Mouse (Mus musculus) adrenal gland, postnatal 4 days (tissue): ENCODE measurements around the gene Slc45a1. TPM values are rescaled to one million over a fixed set of nuclear protein-coding genes. Genes with fewer than 3 reads are reported as not detected.

Source experiments
- DNase-seq, 2 experiments: peaks; one replicate each; pipeline ENCODE4 v3.0.0; 2021 to 2022; ENCODE audit warnings: low spot score in 2 of 2, mixed read lengths in 2 of 2
- total RNA-seq, 2 experiments: library from RNA; stranded (reverse); gene quantifications; 2 replicates each; pipeline ENCODE4 v1.2.3; 2021

Slc45a1 gene
- total RNA-seq, 2 experiments from 2014 or later = 1.5 to 1.7 TPM

DNA sequence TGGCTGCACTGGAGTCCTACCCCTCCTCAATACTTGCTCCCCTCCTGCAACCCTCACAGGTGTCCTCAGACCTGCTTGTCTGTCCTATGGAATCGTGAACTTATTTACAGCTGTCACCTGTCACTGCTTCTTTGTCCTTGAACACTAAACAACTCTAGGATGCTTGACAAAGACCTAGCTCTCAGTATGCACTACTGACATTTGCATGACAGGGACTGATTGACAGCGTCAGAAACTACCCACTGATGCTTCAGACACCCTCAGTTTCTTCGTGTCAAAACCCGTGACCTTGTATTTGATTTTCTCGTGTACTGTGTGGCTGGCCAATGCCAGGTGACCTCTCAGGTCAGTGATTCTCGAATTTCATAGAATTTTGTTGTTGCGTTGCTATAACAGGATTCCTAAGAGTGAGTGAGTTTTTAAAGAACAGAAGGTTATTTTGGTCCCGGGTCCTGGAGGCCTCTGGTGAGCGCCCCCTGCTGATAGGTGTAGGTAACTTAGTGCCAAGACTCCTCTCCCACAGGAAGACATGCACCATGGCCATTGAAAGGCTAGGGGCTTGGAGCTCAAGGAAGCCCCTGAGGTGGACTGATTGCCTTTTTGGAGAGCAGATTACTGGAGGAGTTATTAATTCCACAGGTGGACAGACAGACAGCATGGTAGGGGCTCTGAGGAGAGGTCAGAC is 8.1 kb upstream of the Slc45a1 start:
- DNase-seq = no peak

DNA sequence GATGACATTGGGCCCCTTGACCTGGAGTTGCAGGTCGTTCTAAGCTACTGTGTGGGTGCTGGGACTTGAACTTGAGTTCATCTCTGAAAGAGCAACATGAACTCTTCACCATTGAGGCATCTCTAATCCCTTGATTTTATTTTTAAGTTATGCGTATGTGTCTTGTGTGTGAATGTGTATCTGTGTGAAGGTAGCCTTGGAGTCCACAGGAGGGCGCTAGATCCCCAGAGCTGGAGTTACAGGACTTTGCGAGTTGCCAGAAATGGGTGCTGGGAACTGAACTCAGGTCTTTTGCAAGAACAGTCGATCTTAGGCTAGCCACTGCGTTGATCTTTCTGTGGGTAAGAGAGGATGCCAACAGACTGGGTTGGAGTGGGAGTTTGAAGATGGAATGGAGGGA is 4.5 kb upstream of the Slc45a1 start:
- DNase-seq = no peak

DNA sequence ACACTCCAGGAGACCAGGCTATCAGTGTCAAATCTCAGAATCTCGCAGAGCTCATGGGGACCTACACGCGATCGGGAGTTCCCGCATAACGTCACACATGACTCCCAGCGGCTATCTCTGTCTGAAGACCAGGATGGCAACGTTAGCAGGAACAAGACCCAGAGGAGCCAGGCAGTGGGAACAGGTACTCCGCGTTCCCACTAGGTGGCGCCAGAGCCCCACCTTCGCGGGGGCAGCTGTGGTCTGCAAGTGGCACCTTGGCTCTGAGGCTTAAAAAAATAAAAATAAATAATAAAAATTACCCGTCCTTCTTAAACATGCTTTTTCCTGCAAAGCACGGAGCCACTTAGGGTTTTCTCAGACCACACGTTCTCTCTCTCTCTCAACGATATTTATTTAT is 4.0 kb upstream of the Slc45a1 start:
- DNase-seq = peak; percentile 63 to 71

GRCm38 (mm10) chr4:150653072-150653599 is 1.2 kb upstream of the Slc45a1 start:
- no peak for DNase-seq

- DNase-seq = no peak
These were observed 2.6 kb downstream of the Slc45a1 start for GRCm38 (mm10) chr4:150649327-150649726.

DNA sequence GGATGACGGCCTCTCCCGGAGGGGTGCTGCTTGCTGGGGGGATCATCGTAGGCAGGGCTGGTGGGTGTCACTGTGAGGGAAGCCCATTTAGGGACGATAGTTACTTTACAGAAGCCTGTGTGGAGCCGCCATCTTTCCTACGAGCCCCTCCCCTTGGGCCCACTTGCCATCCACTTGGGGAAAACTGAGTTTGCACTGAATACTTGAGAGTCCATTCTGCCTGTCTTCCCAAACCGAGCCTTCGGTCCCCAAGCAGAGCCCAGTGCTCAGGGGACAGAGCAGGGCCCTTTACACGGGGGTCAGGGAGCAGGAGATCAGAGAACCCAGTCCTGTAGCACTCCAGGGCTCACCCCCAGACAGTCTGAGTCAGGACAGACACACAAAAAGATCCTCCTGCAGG is 7.7 kb downstream of the Slc45a1 start:
- no peak for DNase-seq

GRCm38 (mm10) chr4:150636635-150637034 is 15.3 kb downstream of the Slc45a1 start:
- DNase-seq = no peak

- DNase-seq = no peak
These were observed 16.4 kb downstream of the Slc45a1 start for GRCm38 (mm10) chr4:150635568-150635967.

GRCm38 (mm10) chr4:150629266-150629665 is 22.7 kb downstream of the Slc45a1 start:
- no peak for DNase-seq

DNA sequence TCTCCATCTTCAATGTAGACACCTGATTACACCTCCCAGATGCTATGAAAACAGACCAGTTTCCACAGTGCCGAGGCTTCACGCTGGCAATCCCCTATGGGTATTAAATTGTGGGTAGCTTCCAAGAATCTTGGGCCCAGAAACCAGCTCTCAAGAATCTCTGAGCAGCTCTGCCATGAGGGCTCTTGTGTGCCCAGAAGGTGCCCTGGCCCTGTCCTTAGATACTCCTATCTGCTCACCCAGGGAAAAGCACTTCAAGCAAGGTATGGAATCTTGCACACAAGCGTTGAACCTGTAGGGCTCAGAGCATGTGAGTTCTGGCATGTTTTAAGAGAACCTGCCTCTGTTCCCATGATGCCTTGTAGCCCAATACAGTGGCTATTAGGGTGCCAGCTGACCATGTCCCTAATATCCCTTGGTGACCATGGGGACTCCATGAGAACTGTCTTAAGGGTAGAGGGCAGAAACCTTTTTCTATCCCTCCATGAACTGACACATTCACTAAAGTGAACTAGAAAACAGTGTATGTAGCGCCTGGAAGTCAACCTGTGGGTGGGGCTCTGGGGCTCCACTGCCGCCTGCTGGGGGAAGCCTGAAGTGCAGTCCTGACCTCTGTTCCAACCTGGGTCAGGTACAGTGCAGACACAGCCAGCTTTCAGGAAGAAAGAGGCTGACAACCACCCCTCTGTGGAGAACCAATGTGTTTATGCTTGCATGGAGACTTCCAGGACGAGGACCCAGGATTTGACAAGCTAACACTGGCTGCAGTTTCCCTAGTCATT is 25.8 kb downstream of the Slc45a1 start:
- peak in 1 of 2 experiments; percentile 44 for DNase-seq

DNA sequence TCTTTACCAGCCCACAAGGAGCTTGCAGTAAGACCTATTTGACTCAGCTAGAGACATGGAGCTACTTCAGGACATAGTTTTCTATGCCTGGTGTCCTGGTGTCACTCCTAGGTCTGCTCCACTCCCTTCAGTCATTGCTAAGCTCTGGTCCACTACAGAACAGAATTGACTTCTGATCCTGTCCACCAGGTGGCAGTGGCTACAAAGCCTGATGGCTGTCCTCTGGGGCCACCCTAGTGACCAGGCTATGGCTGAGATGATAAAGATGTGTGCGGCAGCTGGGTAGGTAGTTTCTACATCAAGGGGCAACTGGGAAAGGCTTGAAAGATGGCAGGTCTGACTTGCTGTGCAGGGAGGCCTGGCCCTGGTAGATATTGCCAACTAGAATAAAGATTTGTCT is 26.5 kb downstream of the Slc45a1 start:
- DNase-seq = peak in 1 of 2 experiments; percentile 57

- DNase-seq = no peak
These were observed 27.0 kb downstream of the Slc45a1 start for GRCm38 (mm10) chr4:150624933-150625332.

DNA sequence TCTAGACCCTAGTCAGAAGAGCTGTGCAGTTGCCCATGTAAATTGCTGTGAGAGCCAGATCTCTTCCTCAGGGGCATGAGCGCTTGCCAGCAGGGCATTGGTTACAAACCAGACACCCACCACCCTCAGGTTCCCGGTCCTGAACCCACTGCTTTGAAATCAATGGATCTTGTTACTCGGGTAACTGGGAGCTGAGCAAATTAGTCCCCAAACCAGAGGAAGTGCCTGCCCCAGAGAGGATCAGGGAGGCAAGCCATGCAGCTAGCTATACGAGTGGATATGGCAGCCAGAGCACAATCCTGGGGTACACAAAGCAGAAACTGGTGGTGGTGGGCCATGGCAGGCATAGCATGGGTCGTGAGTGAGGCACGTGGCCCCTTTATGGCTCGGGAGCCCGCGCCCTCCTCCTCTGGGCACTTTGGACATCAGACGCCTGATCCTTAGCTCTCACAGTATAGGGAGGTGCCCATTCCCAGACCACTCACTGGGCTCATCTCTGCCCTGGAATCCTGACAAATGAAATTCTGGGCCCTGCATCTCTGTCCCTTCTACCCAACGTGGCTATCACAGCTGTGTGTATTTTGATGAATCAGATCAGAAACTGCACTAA is 27.7 kb downstream of the Slc45a1 start:
- no peak for DNase-seq

DNA sequence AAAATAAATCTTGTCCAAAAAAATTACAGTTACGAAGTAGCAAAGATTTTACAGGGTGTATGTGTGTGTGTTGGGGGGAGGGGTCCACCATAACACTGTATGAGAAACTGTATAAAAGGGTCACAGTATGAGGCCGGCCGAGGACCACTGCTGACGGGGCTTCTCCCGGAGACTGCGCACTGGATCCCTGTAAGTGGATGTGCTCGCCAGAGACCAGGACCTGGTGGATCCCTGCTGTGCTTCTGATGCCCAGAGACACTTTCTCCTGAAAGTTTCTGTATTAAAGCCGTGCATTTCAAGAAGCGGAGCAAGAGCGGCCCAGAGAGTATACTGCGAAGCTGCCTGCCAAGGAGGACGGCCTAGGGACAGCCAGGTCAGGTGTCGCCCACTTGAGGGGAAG is 29.3 kb downstream of the Slc45a1 start:
- no peak for DNase-seq

DNA sequence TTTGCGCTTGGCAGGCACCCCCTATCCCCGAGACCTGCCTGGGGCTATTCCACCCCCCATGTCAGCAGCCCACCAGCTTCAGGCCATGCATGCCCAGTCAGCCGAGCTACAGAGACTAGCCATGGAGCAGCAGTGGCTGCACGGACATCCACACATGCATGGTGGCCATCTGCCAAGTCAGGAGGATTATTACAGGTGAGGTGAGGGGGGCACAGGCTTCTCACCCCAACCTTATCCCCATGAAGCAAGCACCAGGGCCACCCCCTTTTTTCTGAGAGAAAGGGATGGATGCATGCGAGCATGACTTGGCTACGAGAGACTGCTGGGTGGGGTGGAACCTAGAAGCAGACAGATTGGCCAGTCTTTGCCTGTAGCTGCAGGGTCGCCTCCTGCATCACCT is 33.0 kb downstream of the Slc45a1 start:
- no peak for DNase-seq

GRCm38 (mm10) chr4:150616841-150617240 is 35.1 kb downstream of the Slc45a1 start:
- DNase-seq = no peak

- DNase-seq = no peak
These were observed 35.9 kb downstream of the Slc45a1 start for GRCm38 (mm10) chr4:150616029-150616420.

DNA sequence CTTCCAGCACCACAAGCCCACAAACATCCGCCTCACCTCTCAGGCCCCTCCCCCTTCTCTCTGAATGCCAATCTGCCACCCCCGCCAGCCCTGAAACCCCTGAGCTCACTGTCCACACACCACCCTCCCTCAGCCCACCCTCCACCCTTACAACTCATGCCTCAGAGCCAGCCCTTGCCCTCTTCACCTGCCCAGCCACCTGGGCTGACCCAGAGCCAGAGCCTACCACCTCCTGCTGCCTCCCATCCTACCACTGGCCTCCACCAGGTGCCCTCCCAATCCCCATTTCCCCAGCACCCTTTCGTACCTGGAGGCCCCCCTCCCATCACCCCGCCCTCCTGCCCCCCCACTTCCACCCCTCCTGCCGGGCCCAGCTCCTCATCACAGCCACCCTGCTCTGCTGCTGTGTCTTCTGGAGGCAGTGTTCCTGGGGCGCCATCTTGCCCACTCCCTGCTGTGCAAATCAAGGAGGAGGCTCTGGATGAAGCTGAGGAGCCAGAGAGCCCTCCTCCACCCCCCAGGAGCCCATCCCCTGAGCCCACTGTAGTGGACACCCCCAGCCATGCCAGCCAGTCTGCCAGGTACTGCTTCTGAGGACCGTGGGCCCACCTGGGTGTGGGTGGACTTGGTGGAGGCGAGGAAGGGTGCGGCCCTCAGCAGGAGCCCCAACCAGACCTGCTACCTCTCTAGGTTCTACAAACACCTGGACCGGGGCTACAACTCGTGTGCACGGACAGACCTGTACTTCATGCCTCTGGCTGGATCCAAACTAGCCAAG is 36.5 kb downstream of the Slc45a1 start:
- DNase-seq = no peak

GRCm38 (mm10) chr4:150613715-150614114 is 38.3 kb downstream of the Slc45a1 start:
- DNase-seq = no peak

- DNase-seq = no peak
These were observed 43.3 kb downstream of the Slc45a1 start for GRCm38 (mm10) chr4:150608670-150609069.

- no peak for DNase-seq
These were observed 45.4 kb downstream of the Slc45a1 start for GRCm38 (mm10) chr4:150606449-150607161.
